In genomic region chr11:32349284-32349953, GRCm38 (mm10) we compare ENCODE assay signal across 8 mouse cellular contexts. TPM values are rescaled to one million over a fixed set of nuclear protein-coding genes. Genes with fewer than 3 reads are reported as not detected.
DNase-seq lines count a peak whose midpoint lies in the region; ATAC-seq lines count a peak whose summit lies in the region.

No protein-coding gene starts in this region.

- H3K9me3 ChIP-seq in hindbrain, embryonic 11.5 days (ENCODE audit: control insufficient read depth, low read length), result no peaks in the 10 kb centered on the region
- no peaks in the 10 kb centered on the region for H3K9me3 ChIP-seq in stomach, embryonic 16.5 days (replicated peaks; ENCODE audit: control insufficient read depth, low read length)

- peak overlapping the region; percentile 89; the same call in 1 of the 2 replicates for H3K4me3 ChIP-seq in hindbrain, embryonic 11.5 days (ENCODE audit: low read depth, low read length)
- peak overlapping the region; percentile 76 for H3K4me3 ChIP-seq in stomach, embryonic 16.5 days (replicated peaks; ENCODE audit: low read length)

- no peak overlapping the region for H3K27ac ChIP-seq in hindbrain, embryonic 11.5 days (ENCODE audit: low read depth, low read length)
- peak overlapping the region; percentile 60; the same call in 1 of the 2 replicates for H3K27ac ChIP-seq in stomach, embryonic 16.5 days (ENCODE audit: low read length)

- DNase-seq in 3T3-L1 (ENCODE audit: low read depth, low spot score) (peak; percentile 50), MN1 (ENCODE audit: low spot score) (no peak)
- peak; percentile 38 for DNase-seq in hindbrain, embryonic 11.5 days (ENCODE audit: low spot score)
- peak; percentile 62 for DNase-seq in lung, postnatal 10 days
- DNase-seq in layer of hippocampus, adult 8-10 months (ENCODE audit: low spot score in 2 of 2), result no peak
- no peak for DNase-seq in cerebellum, postnatal 14 days

- no peak overlapping the region; the same call in 1 of the 2 replicates for H3K9ac ChIP-seq in hindbrain, embryonic 11.5 days (ENCODE audit: low read depth, low read length)
- H3K9ac ChIP-seq in stomach, embryonic 16.5 days (ENCODE audit: low read length), result peak overlapping the region; percentile 46; the same call in 1 of the 2 replicates

- H3K27me3 ChIP-seq in hindbrain, embryonic 11.5 days (ENCODE audit: control insufficient read depth, insufficient read depth, low read length), result no peaks in the 10 kb centered on the region
- H3K27me3 ChIP-seq in stomach, embryonic 16.5 days (ENCODE audit: control insufficient read depth, insufficient read depth, low read length), result no peaks in the 10 kb centered on the region

- H3K36me3 ChIP-seq in hindbrain, embryonic 11.5 days (ENCODE audit: control insufficient read depth, insufficient read depth, low read length), result peaks cover 2% of the 10 kb centered on the region; the same call in 1 of the 2 replicates
- H3K36me3 ChIP-seq in stomach, embryonic 16.5 days (ENCODE audit: control insufficient read depth, insufficient read depth, low read length), result peaks cover 13% of the 10 kb centered on the region

- H3K4me2 ChIP-seq in hindbrain, embryonic 11.5 days (replicated peaks; ENCODE audit: low read depth, low read length), result peak overlapping the region; percentile 84
- peak overlapping the region; percentile 80 for H3K4me2 ChIP-seq in stomach, embryonic 16.5 days (ENCODE audit: low read depth, low read length)

- 72% methylated on average over 13 of the region's 13 CpGs for WGBS in hindbrain, embryonic 11.5 days
- WGBS in stomach, embryonic 16.5 days, result 53% methylated on average over 13 of the region's 13 CpGs

- H3K4me1 ChIP-seq in hindbrain, embryonic 11.5 days (replicated peaks; ENCODE audit: control insufficient read depth, insufficient read depth, low read length), result peaks cover 8% of the 10 kb centered on the region
- peaks cover 34% of the 10 kb centered on the region for H3K4me1 ChIP-seq in stomach, embryonic 16.5 days (ENCODE audit: control insufficient read depth, insufficient read depth, low read length)

- ATAC-seq in common myeloid progenitor, adult 5-6 weeks (replicated peaks; ENCODE audit: low read depth, poor library complexity, severe bottlenecking), result peak; percentile 77
- ATAC-seq in hindbrain, embryonic 11.5 days (ENCODE audit: low FRiP score), result no peak
- ATAC-seq in stomach, embryonic 16.5 days (ENCODE audit: insufficient read depth, low FRiP score), result no peak

RNA-seq across cellular contexts. Expression of gene Sh3pxd2b, which starts 1.8 kb away (rescaled TPM):
- 2.5 and 3.0 TPM in 2 replicates for total RNA-seq in common myeloid progenitor, adult 5-6 weeks (2017)
- polyA plus RNA-seq in hindbrain, embryonic 11.5 days (2014; fragmentation: Nextera tagmentation; extraction: Ambion mirVana), result 21.1 and 24.2 TPM in 2 replicates
- polyA plus RNA-seq in stomach, embryonic 16.5 days (2015; fragmentation: Nextera tagmentation; extraction: Ambion mirVana), result 21.3 and 21.5 TPM in 2 replicates
- total RNA-seq in layer of hippocampus, adult 8-10 months (2022), result 10 to 100 TPM; 12.8 to 13.8 (median 13.2) TPM

RNA-seq across cellular contexts. Expression of gene Hbq1a, which starts 49.5 kb away (rescaled TPM):
- total RNA-seq in common myeloid progenitor, adult 5-6 weeks (2017), result not detected in 2 replicates
- not detected in 2 replicates for polyA plus RNA-seq in hindbrain, embryonic 11.5 days (2014; fragmentation: Nextera tagmentation; extraction: Ambion mirVana)
- polyA plus RNA-seq in stomach, embryonic 16.5 days (2015; fragmentation: Nextera tagmentation; extraction: Ambion mirVana), result 0.62 and 1.2 TPM in 2 replicates
- 1 to 10 TPM in 1 of 4 experiments, under 1 TPM in 2, not detected in 1; 0.89 to 3.5 (median 0.91) TPM for total RNA-seq in layer of hippocampus, adult 8-10 months (2022)

RNA-seq across cellular contexts. Expression of gene Hba-a2, which starts 53.1 kb away (rescaled TPM):
- total RNA-seq in common myeloid progenitor, adult 5-6 weeks (2017), result 89.2 and 92.8 TPM in 2 replicates
- 5,394 and 5,453 TPM in 2 replicates for polyA plus RNA-seq in hindbrain, embryonic 11.5 days (2014; fragmentation: Nextera tagmentation; extraction: Ambion mirVana)
- polyA plus RNA-seq in stomach, embryonic 16.5 days (2015; fragmentation: Nextera tagmentation; extraction: Ambion mirVana), result 13,147 and 13,964 TPM in 2 replicates
- total RNA-seq in layer of hippocampus, adult 8-10 months (2022), result 100 to 1,000 TPM; 122 to 263 (median 165) TPM

Comparison
In these comparisons a context has a peak if more than half of its experiments do, and no peak if none do; other contexts are left out.
1. DNase-seq: peak in 3T3-L1 (single experiment), hindbrain, embryonic 11.5 days (single experiment) and lung, postnatal 10 days (single experiment); none in MN1 (single experiment), layer of hippocampus, adult 8-10 months (0 of 2) and cerebellum, postnatal 14 days (0 of 2).